Mouse (Mus musculus) megakaryocyte, adult 5-6 weeks (primary cell): ENCODE results near the gene Fam219a. TPM values are rescaled to one million over a fixed set of nuclear protein-coding genes. Genes with fewer than 3 reads are reported as not detected.
A peak's percentile ranks its signal among the peaks of the same experiment; 100 is the strongest.

Experiments used
- ATAC-seq: 2 replicates; pipeline ENCODE4 v1.8.0; 2016; ENCODE audit warnings: mild to moderate bottlenecking, inconsistent platforms; ENCODE audit not compliant: poor library complexity, severe bottlenecking
- total RNA-seq, 2 experiments: library from RNA; stranded (forward) in 1 of 2; stranded (reverse) in 1 of 2; fragments of 153-499, 151-499 nt in 1 of 2; fragments of 221-1000, 200-1000 nt in 1 of 2; gene quantifications; 2 replicates each; pipeline versions ENCODE4 v1.2.3 to v1.2.4; 2015 to 2017

Gene Fam219a
- total RNA-seq (2015) (6.1 and 8.9 TPM in 2 replicates), total RNA-seq (2017) (1.7 and 3.1 TPM in 2 replicates)

DNA sequence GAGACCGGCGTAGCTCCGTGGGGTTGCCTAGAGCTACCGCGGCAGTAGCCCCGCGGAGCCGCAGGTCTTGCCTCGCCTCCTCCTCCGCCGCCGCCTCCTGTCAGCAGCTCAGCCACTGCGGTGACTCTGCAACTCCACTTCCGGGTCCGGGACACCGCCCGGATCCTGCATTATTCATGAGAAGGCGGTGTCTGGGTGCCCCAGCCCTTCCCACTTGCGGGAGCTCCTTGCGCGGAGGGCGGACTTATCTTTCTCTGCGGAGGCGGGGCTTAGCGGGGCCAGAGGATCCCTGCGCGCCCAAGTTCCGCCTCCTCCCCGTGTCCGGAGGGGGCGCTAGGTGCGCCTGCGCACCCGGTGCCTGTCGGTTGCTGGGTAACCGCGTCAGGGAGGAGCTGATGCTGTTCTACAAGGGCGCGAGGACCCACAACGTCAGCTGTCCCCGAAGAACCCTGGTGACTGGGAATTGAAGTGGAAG is at the start of gene Fam219a, which contains the start of gene Dnaic1:
Gene Fam219a (minus strand): TSS at position 128 of the 475 bp plus-strand sequence.
Gene Dnaic1 (plus strand): TSS at position 365 of the 475 bp plus-strand sequence.
- peak; percentile 96 for ATAC-seq

DNA sequence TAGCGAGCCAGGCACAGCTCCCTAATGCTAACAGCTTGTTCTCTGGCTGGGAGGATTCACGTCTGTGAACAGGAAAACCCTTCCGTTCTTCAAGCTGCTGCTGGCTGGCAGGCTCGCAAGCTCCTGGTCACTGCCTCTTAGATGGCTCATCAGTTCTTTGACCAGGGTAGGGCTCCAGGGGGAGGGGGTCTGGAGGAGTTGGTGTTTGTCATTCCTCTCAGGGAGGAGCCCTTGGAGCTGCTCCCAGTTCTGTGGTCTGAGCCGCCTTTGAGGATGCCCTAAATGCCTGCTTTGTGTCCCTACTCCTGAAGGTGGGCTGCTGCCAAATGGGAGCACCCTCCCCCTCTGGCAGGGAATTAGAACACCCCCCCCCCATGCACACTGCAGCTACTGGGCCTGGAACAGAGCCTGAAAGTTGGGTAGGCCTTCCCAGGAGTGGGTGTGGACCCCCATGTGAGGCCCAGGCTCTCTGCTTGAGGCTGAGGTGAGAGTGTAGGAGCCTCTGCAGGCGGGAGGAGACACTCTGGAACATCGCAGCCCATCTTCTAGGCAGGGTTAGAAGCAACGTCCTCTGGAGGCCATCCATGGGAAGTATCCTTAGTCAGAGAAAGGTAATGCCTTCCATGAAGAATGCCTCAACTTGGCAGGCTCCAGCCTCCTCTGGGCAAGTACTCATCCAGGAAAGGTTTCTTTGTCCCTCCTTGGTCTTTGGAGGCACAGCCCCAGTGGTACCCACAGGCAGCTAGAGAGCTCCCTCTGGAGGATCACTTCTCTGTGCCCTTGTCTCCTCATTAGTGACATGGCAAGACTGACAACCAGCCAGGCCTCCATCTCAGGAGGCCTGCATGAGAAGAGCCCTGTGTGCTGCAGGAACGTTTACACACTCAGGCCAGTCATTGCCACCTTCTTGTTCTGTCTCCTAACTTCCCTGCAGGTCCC is 46.6 kb upstream of the Fam219a start:
- no peak for ATAC-seq

DNA sequence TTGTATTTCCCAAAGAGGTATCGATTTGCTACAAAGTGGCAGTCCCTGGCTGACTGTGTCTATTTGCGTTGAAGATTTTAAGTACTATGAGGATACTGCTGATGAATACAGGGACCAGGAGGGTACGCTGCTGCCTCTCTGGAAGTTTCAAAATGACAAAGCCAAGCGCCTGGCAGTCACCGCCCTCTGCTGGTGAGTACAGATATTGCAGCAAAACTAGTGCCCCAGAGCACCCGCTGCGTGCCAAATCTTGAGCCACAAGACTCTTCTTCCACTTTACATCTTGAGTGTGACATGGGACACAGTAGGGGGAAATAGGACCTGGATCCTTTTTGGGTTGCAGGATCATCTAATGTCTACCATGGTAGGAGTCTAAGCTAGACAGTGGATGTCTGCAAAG is 44.8 kb upstream of the Fam219a start:
- peak; percentile 90 for ATAC-seq

DNA sequence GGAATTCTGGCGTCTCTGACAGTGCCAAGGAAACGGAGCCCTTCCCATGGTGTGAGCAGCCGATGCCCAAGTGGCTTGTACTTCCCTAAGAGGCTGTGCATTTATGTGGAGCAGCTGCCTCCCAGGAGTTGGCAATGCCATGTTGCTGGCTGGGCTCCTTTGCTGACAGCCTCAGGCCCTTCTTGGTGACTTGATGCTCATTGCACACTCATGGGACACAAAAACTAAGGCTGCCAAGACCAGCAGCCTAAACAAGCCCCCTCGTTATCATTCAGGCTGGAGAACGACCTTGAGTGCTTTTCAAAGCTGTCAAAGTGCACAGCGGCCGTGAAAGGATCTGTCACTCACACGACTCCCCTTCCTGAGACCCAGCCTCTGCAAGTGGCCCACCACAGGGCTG is 42.8 kb upstream of the Fam219a start:
- ATAC-seq, result no peak

DNA sequence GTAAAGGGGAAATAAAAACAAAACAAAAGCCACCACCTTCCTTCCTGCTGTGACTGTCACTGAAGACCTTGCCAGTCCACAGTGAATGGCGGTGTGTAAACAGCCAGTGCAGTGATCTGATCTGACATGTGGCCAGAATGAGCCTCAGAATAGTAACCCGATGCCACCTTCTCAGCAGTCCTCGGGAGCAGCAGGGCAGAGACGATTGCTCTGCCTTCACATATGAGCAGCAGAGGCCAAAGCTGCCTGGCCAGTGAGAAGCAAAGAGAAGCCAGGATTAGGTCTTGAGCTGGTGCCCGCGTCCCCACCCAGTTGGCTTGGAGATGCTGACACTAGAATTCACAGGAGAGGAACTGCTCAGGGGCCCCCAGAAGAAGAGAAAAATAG is 41.2 kb upstream of the Fam219a start:
- no peak for ATAC-seq

DNA sequence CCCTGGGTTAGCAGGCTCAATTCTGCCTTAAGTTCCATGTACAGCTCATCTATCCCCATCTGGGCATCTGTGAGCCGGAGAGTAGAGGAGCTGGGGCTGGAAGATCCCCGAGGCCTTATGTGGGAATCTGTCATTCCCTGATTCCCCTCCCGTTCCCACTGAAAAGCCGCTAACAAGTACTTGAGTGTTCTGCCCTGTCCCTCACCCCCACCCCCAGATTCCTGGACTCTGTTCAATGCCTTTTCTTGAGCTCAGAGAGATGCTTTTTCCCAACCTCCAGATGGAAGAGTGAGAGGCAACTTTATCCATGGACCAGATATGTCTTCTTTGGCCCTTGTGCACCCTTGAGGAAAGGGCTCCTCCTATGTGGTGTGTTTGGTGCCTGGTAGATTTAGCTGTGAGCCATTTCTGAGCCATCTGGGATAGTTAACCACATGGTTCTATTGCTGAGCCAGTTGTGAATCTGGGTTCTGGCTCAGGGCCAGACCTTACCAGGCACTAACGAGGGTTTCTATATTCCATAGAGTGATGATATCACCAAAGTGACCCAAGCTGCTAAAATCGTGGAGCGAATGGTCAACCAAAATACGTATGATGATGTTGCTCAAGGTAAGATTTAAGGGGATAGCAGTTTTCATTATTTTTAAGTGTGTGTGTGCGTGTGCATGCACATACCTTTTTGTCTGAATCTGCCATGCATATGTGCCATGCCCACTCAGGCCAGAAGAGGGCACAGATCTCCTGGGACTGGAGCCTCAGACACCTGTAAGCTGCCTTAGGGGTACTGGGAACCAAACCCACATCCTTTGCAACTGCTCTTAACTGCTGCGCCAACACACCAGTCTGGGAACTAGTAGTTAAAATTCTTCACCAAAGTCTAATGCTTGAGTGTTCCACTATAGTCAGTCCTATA is 40.6 kb upstream of the Fam219a start:
- ATAC-seq, result no peak

DNA sequence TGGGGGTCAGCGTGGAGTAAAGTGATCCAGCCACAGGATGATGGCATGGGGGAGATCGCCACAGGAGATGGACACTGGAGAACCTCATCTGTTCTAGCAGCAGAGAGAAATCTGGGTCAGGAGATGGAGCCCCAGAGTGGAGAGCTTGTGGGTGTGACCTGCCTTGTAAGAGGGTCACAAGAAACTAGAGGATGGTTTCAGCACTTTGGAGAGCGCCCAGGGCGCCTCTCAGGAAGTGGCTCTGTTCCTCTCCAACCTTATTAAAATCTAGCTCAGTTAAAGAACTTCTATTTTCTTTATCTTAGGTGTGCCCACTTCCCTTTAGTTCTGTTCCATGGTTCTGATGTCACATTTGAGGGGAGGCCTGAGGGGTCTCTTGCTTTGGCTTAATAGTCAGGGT is 37.4 kb upstream of the Fam219a start:
- no peak for ATAC-seq

DNA sequence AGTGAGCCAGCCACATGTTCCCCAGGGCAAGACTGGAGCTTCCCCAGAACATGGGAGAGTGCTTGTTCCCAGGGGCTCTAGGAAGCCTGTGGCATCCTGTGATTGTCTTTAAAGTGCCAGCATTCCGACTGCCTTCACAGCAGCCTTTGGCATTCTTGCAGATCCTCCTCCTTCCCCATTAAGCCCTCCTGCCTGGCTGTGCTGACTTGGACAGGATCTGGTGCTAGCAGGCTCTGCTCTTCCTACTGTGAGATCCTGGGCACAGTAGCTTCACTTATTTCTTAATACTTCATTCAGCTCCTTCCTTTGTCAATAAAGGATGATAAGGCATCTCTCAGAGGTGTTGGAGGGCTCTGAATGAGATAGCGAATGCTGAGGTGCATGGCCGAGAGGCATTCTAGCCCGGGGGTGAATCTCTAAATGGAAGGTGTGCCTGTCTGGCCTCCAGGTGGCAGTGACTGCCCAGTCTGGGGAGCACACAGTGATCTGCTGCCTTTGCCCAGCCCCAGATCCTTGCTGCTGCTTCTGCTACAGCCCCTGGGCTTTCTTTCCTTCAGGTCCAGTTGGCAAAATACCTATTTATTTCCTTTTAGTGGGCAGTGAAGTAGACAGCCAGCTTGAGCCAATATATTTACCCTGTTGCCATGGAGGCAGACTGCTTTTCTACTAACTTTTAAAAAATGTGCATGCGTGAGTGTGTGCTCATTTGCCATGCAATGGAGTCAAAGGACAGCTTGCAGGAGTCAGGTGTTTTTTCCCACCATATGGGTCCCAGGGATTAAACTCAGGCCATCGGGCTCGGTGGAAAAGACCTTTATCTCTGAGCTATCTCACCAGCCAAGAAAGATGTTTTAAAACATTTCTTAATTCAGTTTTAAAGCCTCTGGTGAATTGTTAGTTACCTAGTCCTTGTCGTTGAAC is 35.4 kb upstream of the Fam219a start:
- no peak for ATAC-seq

DNA sequence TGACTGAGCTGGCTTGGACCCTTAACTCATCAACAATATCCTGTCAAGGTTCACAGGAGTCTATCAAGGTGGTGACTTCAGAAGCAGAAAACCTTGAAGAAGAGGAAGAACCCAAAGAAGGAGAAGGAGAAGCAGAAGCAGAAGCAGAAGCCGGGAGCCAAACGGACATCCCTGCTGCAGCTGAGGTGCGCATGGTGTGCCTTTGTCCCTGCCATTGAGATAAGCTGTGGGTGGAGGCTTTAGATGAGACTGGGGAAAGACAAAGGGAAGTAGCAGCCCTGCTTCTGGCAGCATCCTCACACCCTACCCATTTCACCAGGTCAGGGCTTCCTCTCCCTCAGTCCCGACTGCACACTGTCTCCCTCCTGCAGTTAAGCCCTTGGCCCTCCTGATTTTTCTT is 33.5 kb upstream of the Fam219a start:
- no peak for ATAC-seq

DNA sequence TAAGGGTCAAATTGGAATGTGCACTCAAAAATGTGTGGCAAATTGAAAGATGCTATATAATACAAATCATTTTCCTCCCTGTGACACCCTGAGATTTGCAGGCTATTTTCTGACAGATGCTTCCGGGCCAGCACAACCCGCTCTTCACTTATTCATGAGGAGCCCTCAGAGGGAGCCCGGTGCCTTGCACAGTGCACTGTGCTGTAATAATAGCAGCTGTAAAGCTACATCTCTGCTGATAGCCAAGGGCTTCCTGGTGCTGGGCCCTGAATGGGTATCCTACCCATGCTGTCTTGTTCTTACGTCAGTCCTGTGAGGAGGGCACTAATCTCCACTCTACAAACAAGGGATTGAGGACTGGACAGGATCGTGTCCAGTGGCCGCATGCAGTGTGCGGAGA is 14.0 kb upstream of the Fam219a start:
- no peak for ATAC-seq

DNA sequence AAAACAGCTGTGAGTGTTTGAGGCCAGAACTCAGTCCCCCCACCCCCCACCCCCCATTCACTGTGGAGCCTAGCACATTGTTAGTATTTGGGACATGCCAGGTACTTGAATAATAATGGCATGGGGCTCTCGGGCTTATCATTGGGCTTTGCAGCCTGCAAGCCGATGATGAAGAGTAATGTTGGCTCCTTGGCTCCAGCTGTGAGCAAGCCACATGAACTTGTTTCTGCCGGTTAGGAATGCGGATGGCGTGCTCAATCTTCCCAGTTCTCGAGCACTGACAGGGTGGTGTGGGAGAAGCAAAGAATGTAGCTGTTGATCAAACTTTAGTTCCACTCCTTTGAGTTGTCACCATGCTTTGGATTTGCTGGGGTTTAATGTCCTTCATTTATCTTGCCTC is 6.6 kb upstream of the Fam219a start:
- no peak for ATAC-seq

DNA sequence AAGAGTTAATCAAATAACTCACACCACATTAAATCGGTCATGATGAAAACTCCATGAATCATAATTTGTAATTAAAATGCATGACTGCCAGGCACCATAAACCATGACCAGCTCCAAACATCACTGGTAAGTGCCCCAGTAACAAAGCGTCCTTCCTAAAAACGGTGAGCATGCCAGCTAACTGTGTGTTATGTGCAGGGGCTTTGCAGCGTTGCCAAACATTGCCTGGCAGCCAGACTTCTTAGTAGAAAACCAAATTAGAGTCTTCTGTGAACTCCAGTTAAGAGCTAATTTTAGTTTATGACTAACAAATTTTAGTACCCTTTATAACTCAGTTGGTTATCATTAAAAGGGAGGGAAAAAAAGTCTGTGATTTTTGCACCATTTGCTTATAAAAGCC is 4.2 kb upstream of the Fam219a start:
- no peak for ATAC-seq

DNA sequence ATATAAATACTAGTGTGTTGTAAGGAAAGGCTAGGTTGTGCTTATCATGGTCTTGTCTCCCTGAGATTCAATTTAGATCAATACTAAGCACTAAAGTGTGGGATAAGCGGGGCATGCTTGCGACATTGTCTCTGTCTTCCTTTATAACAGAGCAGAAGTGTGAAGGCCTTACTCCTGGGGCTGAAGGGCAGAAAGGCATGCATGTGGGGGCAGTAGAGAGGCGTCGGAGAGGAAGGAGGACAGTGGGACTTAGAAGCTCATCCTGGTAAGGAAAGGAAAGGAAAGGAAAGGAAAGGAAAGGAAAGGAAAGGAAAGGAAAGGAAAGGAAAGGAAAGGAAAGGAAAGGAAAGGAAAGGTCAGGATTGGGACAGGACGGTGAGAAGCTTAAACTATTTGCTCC is 2.2 kb upstream of the Fam219a start:
- no peak for ATAC-seq

DNA sequence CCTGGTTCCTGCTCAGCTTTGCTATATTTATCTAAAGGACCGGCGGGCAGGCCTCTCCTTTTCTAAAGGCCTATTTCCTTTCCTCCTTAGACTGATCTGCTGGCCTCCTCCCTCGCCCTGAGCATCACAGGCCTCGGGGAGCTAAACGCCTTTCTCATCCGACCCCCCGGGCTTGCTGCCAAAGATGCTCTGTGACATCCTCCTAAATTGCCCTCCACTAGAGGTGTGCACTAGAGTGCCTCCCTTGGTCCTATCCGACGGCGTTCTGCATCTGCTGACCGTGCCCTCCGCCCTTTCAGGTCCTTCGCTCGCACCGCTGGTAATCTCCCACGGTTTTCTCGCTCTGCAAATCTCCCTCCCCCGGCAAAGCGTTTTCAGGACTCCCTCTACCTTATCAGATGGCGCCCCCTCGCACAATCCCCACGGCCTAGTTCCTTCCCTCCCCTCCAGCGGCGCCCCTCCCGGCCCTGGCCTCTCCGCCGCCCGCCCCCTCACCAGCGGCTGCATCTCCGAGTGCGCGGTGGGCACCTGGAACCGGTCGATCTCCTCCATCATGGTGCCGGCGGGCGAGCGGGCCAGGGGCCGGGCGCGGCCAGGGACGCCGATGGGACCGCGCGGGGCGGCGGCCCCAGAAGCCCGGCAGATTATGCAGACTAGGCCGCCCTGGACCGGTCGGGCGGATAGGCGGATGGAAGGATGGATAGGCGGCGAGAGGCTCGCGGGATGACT is 492 bp downstream of the Fam219a start:
- peak; percentile 8; the same call in 1 of the 2 replicates for ATAC-seq

DNA sequence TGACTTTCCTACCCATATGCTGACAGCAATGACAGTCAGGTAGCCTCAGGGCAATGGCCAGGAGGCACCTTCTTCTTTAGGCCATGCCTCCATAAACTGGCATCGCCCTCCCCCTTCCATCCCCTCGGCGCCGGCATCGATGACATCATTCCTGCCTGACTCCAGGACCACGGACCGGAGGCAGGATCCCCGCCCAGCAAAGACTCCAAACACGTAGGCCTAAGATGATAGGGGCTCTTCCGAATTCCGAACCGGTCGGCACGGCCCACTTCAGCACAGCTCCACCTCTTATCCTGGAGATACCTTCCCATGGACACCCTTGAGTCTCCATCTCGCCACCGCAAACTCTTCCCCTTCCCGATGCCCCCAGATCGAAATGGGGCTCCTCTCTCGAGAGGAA is 1.1 kb downstream of the Fam219a start:
- no peak for ATAC-seq

DNA sequence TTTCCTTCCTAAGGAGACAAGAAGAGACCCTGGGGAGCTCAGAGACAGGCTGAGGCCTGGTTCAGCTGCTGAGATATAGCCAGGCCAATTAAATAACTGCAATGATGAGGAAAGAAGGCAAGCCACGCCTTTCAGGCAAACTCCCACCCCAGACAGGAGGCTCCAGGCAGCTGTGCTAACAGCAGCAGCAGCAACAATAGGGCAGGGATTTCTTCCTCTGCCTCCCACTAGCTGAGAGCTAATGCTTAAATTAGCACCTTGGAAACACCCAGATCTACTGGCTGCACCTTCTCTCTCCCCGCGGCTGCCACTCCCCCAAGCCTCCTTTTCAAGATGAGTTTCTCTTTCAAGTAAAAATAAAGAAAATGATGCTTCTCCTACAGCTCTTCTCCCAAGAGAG is 3.2 kb downstream of the Fam219a start:
- ATAC-seq, result no peak

DNA sequence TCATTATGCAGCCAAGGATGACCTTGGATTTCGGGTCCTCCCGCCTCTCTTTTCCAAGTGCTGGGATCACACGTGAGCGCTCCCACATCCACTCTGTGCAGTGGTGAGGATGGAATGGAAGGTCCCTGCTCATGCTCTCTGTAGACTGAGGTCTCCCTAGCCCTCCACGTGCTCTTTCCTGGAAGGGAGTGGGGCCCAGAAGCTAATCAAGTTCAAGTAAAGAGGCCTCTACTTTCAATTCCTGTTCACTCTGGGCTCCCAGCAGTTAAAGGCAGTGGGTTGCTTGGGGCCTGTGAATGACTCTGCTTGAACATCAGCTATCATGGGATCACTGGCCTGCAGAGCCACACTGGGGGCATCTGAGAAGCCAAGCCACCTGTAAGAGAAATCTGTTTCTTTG is 6.0 kb downstream of the Fam219a start:
- ATAC-seq, result no peak

DNA sequence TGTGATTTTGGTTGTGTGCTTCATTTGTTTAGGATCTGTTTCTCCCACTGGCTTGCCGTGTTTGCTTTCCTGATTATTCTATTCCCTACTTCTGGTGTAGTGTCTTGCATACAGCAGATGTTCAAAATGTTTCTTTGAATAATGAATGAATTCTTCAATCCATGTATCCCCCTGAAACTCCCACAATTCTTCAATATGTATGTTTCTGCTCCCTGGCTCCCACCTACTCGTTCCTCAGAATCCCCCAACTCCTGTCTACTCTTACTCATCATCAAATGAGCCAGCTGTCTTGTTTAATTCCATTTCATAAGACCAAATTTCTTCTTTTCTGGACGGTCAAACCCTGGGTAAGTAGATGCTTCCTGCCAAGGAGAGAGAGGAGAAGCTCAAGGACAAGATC is 12.2 kb downstream of the Fam219a start:
- no peak for ATAC-seq

DNA sequence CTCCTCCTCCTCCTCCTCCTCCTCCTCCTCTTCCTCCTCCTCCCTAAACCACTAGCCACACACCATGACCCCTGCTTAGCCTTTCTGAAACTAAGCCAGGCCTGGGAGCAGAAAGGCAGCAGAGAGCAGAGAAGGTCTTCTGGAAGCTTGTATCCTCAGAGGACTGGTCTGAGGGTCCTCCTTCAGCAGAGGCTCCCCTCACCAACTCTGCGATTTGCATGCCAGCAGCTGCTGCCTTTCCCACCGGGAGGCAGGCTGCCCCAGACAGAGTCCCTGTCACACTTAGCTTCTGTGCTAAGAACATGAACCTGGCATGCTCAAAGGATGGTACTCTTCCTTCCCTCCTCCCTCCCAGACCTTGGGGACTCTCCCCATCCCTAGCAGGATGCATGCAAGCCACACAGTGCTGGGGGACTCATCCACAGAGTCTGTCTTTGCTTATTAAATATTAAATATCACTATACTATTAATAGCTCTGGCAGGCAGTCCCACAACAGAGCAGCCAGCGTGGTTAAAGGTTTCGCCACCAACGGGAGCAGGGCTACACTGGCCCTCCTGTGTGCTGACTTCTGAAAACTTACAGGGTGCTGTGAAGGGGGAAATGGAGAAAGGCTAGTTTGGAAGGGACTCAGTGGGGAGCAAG is 12.9 kb downstream of the Fam219a start:
- ATAC-seq, result no peak
